Mouse (Mus musculus): ENCODE measurements at regions not wholly inside any gene's neighbourhood (a gene's known extent, or its start where the extent isn't known, plus 50 kb on each side); places are given as distances from the start of the nearest gene placed in this dataset.
A peak's percentile ranks its signal among the peaks of the same experiment; 100 is the strongest.

DNA sequence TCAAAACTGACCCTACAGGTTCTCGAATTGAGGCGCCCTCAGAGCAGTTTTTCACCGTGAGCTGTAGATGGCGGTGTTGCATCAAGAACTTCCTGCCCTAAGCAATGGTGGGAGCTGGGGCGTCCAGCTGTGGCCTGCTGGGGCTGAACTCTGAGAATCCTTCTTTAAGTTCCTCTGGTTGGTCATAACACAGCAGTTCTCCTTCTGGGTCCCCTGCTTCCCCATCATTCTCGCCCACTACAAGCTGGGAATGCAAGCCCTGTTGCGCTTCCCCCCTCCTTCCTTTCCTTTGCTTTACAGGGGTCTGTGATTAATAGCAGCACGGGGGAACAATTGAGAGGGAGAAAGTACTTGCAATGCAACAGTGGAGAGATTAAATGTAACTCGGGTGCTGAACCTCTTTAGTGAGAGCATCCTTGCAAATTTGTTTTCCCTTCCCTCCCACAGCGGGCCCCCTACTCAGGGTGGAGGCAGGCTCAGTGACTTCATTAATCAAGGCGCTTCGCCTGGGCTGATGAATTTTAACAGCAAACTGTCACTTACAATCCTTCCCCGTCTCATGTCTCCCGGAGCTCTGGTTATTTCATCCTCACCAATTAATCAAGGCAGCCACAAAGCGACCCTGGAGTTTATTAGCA is 794.3 kb upstream of the Api5 start:
- peak; percentile 31 for DNase-seq (ENCODE audit: low spot score)

DNA sequence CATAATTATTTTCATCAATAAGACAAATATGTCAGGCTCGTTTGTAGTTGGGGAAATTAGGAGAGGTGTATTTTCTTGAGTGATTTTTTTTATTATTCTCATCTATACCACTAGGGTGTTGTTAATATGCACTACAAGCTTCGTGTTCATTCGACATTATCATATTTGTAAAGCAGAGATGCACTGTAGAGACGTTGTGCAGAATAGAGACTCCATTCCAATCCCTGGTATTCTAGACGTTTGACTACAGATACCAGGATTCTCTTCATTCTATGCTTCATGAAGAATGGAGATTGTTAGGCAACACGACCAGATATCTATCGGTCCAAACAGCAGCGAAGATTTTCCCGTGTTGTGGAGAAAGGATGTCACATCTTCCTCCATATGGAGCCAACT is 793.8 kb upstream of the Api5 start:
- DNase-seq (ENCODE audit: low spot score): no peak

DNA sequence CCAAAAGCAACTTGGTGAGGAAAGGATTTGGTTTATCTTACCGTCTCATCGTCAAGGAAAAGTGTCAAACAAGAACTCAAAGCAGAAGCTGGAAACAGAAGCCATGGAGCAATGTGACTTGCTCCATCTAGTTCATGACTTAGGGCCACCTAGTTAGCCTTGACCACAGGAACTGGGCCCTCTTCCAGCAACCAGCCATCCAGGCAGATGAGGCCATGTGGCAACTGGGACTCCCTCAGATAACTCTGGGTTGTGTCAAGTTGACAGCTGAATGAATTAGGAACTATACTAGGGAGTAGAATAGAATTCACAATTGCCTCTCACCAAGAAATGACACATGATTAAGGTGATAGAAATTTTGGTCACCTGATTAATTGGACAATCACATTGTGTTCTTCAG is 791.5 kb upstream of the Api5 start:
- no peak for DNase-seq (ENCODE audit: low spot score)

DNA sequence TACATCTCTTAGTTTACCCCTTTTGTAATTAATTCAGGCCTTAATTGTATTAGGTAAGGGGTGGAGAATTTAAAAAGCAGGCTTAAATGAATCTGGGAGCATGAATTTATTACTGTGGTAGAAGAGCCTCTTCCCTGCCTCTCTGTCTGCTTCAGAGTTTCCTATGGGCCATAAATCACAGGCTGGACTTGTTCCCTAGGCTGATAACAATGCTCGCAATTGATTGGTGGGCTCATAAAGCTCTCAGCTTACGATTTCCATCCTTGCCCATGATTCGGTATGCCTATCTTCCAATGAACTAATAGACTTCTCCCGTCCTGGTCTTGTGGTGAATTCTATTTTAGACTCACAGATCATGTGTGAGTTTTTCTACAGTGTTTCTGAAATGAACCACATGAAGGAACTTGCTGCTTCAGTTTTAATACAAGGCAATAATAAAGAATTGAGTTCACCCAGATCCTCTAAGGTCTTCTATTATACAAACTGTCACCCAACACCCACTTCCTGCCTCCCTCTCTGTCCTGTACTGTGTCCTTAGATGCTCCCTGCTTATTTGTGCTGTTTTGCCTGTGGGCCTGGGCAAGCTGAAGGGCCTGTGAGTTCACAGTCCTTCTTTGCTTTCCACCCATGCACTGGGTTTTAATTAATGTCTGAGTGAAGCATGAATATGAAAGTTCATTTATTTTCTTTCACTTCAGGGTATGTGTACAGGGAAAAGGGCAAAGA is 772.4 kb upstream of the Api5 start:
- DNase-seq (ENCODE audit: low spot score): no peak

Measured in urinary bladder, postnatal 25 days (tissue).